Comparison of ENCODE assay signal across 8 mouse cellular contexts in genomic region chr6:125046691-125047090, GRCm38 (mm10). TPM values are rescaled to one million over a fixed set of nuclear protein-coding genes. Genes with fewer than 3 reads are reported as not detected.
DNase-seq lines count a peak whose midpoint lies in the region; ATAC-seq lines count a peak whose summit lies in the region.

No protein-coding gene starts in this region.

- H3K4me1 ChIP-seq in embryonic facial prominence, embryonic 11.5 days (ENCODE audit: control insufficient read depth, insufficient read depth, low read length), result no peaks in the 10 kb centered on the region
- peaks cover 5% of the 10 kb centered on the region; the same call in 1 of the 2 replicates for H3K4me1 ChIP-seq in heart, embryonic 10.5 days
- H3K4me1 ChIP-seq in kidney, embryonic 16.5 days (ENCODE audit: insufficient read depth, low read length), result no peaks in the 10 kb centered on the region

- peak; percentile 77 for DNase-seq in CD4-positive helper T cell, adult 2 months (ENCODE audit: low read depth, low spot score)
- DNase-seq in adrenal gland, postnatal 36 days, result peak; percentile 78 to 89
- DNase-seq in embryonic facial prominence, embryonic 11.5 days (ENCODE audit: low spot score), result peak; percentile 85
- DNase-seq in heart, embryonic 10.5 days (ENCODE audit: low spot score), result peak; percentile 90
- DNase-seq in liver, result peak; percentile 82
- peak; percentile 53 to 77 for DNase-seq in natural killer cell, adult 2 months (ENCODE audit: low spot score in 2 of 2)
- peak; percentile 85 for DNase-seq in splenic B cell, adult 2 months (ENCODE audit: low read depth, low spot score)

- H3K27me3 ChIP-seq in embryonic facial prominence, embryonic 11.5 days (ENCODE audit: control insufficient read depth, insufficient read depth, low read length), result no peaks in the 10 kb centered on the region
- H3K27me3 ChIP-seq in heart, embryonic 10.5 days (ENCODE audit: insufficient read depth, poor library complexity, severe bottlenecking), result peaks cover 4% of the 10 kb centered on the region; the same call in 1 of the 2 replicates
- no peaks in the 10 kb centered on the region for H3K27me3 ChIP-seq in kidney, embryonic 16.5 days (ENCODE audit: insufficient read depth, low read length)
- no peaks in the 10 kb centered on the region for H3K27me3 ChIP-seq in splenic B cell, adult 2 months (ENCODE audit: control insufficient read depth, insufficient read depth, low read length, poor library complexity, severe bottlenecking)

- no peak overlapping the region for H3K9ac ChIP-seq in embryonic facial prominence, embryonic 11.5 days (replicated peaks; ENCODE audit: low read length)
- no peak overlapping the region for H3K9ac ChIP-seq in kidney, embryonic 16.5 days (replicated peaks; ENCODE audit: low read length)

- ATAC-seq in embryonic facial prominence, embryonic 11.5 days (replicated peaks; ENCODE audit: insufficient number of reproducible peaks, low FRiP score, low TSS enrichment, low read depth), result no peak
- peak; percentile 43; the same call in 1 of the 2 replicates for ATAC-seq in kidney, embryonic 16.5 days (ENCODE audit: low FRiP score, low TSS enrichment)

- H3K36me3 ChIP-seq in embryonic facial prominence, embryonic 11.5 days (replicated peaks; ENCODE audit: control insufficient read depth, insufficient read depth, low read depth, low read length), result peaks cover 12% of the 10 kb centered on the region
- peaks cover 81% of the 10 kb centered on the region for H3K36me3 ChIP-seq in heart, embryonic 10.5 days
- peaks cover 74% of the 10 kb centered on the region for H3K36me3 ChIP-seq in kidney, embryonic 16.5 days (ENCODE audit: insufficient read depth, low read length)
- peaks cover 6% of the 10 kb centered on the region for H3K36me3 ChIP-seq in splenic B cell, adult 2 months (ENCODE audit: control insufficient read depth, insufficient read depth, low read length, poor library complexity, severe bottlenecking)

- no peak overlapping the region for H3K4me3 ChIP-seq in embryonic facial prominence, embryonic 11.5 days (ENCODE audit: low read depth, low read length)
- no peak overlapping the region for H3K4me3 ChIP-seq in heart, embryonic 10.5 days
- H3K4me3 ChIP-seq in kidney, embryonic 16.5 days (ENCODE audit: low read length), result no peak overlapping the region

- no peak overlapping the region for H3K4me2 ChIP-seq in embryonic facial prominence, embryonic 11.5 days (ENCODE audit: low read depth, low read length)
- no peak overlapping the region for H3K4me2 ChIP-seq in kidney, embryonic 16.5 days (replicated peaks; ENCODE audit: low read depth, low read length)

- WGBS in embryonic facial prominence, embryonic 11.5 days, result 47% methylated on average over 5 of the region's 5 CpGs
- WGBS in heart, embryonic 10.5 days, result 38% methylated on average over 5 of the region's 5 CpGs
- 33% methylated on average over 5 of the region's 5 CpGs for WGBS in kidney, embryonic 16.5 days

- H3K9me3 ChIP-seq in embryonic facial prominence, embryonic 11.5 days (replicated peaks; ENCODE audit: control insufficient read depth, low read length), result no peaks in the 10 kb centered on the region
- no peaks in the 10 kb centered on the region for H3K9me3 ChIP-seq in heart, embryonic 10.5 days
- H3K9me3 ChIP-seq in kidney, embryonic 16.5 days (ENCODE audit: low read length), result no peaks in the 10 kb centered on the region

- no peak overlapping the region for H3K27ac ChIP-seq in embryonic facial prominence, embryonic 11.5 days (replicated peaks; ENCODE audit: low read depth, low read length)
- H3K27ac ChIP-seq in heart, embryonic 10.5 days, result no peak overlapping the region
- H3K27ac ChIP-seq in kidney, embryonic 16.5 days (ENCODE audit: low read length), result no peak overlapping the region

RNA-seq across cellular contexts. Expression of gene Acrbp, which starts 2.8 kb away (rescaled TPM):
- total RNA-seq in adrenal gland, postnatal 36 days (2021), result 1 to 10 TPM; 6.9 to 7.1 TPM
- 10.0 and 12.5 TPM in 2 replicates for polyA plus RNA-seq in embryonic facial prominence, embryonic 11.5 days (2014; fragmentation: Nextera tagmentation; extraction: Ambion mirVana)
- 4.8 and 8.0 TPM in 2 replicates for polyA plus RNA-seq in heart, embryonic 10.5 days (2016; fragmentation: Nextera tagmentation; extraction: Ambion mirVana)
- 16.3 and 20.4 TPM in 2 replicates for polyA plus RNA-seq in kidney, embryonic 16.5 days (2015; fragmentation: Nextera tagmentation; extraction: Ambion mirVana)

RNA-seq across cellular contexts. Expression of gene Ing4, which starts 7.1 kb away (rescaled TPM):
- total RNA-seq in adrenal gland, postnatal 36 days (2021), result 10 to 100 TPM; 54.4 to 79.5 TPM
- 141 and 145 TPM in 2 replicates for polyA plus RNA-seq in embryonic facial prominence, embryonic 11.5 days (2014; fragmentation: Nextera tagmentation; extraction: Ambion mirVana)
- 74.4 and 84.5 TPM in 2 replicates for polyA plus RNA-seq in heart, embryonic 10.5 days (2016; fragmentation: Nextera tagmentation; extraction: Ambion mirVana)
- polyA plus RNA-seq in kidney, embryonic 16.5 days (2015; fragmentation: Nextera tagmentation; extraction: Ambion mirVana), result 152 and 158 TPM in 2 replicates

RNA-seq across cellular contexts. Expression of gene Lpar5, which starts 21.0 kb away (rescaled TPM):
- total RNA-seq in adrenal gland, postnatal 36 days (2021), result under 1 TPM; 0.40 to 0.60 TPM
- polyA plus RNA-seq in embryonic facial prominence, embryonic 11.5 days (2014; fragmentation: Nextera tagmentation; extraction: Ambion mirVana), result 0.25 and 0.49 TPM in 2 replicates
- 0.37 and 0.38 TPM in 2 replicates for polyA plus RNA-seq in heart, embryonic 10.5 days (2016; fragmentation: Nextera tagmentation; extraction: Ambion mirVana)
- polyA plus RNA-seq in kidney, embryonic 16.5 days (2015; fragmentation: Nextera tagmentation; extraction: Ambion mirVana), result 0.30 and 0.60 TPM in 2 replicates

RNA-seq across cellular contexts. Expression of gene Zfp384, which starts 37.7 kb away (rescaled TPM):
- 10 to 100 TPM; 41.3 to 53.8 TPM for total RNA-seq in adrenal gland, postnatal 36 days (2021)
- polyA plus RNA-seq in embryonic facial prominence, embryonic 11.5 days (2014; fragmentation: Nextera tagmentation; extraction: Ambion mirVana), result 7.7 and 10.6 TPM in 2 replicates
- 7.9 and 14.2 TPM in 2 replicates for polyA plus RNA-seq in heart, embryonic 10.5 days (2016; fragmentation: Nextera tagmentation; extraction: Ambion mirVana)
- 13.7 and 14.7 TPM in 2 replicates for polyA plus RNA-seq in kidney, embryonic 16.5 days (2015; fragmentation: Nextera tagmentation; extraction: Ambion mirVana)

RNA-seq across cellular contexts. Expression of gene Chd4, which starts 49.1 kb away (rescaled TPM):
- total RNA-seq in adrenal gland, postnatal 36 days (2021), result 100 to 1,000 TPM; 166 to 201 TPM
- 93.2 and 94.5 TPM in 2 replicates for polyA plus RNA-seq in embryonic facial prominence, embryonic 11.5 days (2014; fragmentation: Nextera tagmentation; extraction: Ambion mirVana)
- polyA plus RNA-seq in heart, embryonic 10.5 days (2016; fragmentation: Nextera tagmentation; extraction: Ambion mirVana), result 75.0 and 88.6 TPM in 2 replicates
- 72.0 and 80.4 TPM in 2 replicates for polyA plus RNA-seq in kidney, embryonic 16.5 days (2015; fragmentation: Nextera tagmentation; extraction: Ambion mirVana)
